Mouse (Mus musculus) liver, embryonic 14.5 days (tissue): ENCODE measurements at regions not wholly inside any gene's neighbourhood (a gene's known extent, or its start where the extent isn't known, plus 50 kb on each side); places are given as distances from the start of the nearest gene placed in this dataset.

Experiments
- ATAC-seq: fragments of 200-750 bp; cut with Nextera tagmentation; 2 replicates; pipeline ENCODE4 v1.8.0; 2017; ENCODE audit warnings: moderate number of reproducible peaks, mild to moderate bottlenecking, moderate library complexity; ENCODE audit not compliant: insufficient read depth
- DNase-seq, 3 experiments: peaks; one replicate each; pipeline ENCODE4 v3.0.0-alpha.2; 2012 to 2013; ENCODE audit warnings: low read depth in 3 of 3, low spot score in 3 of 3
- H3K27ac ChIP-seq: fragments of 300-500 bp; sonication (generic); 2 replicates; pipeline ENCODE4 v1.5.1; 2014; ENCODE audit warnings: moderate library complexity, mild to moderate bottlenecking, control low read depth, inconsistent platforms
- H3K27me3 ChIP-seq: fragments of 300-500 bp; sonication (generic); 2 replicates; pipeline ENCODE4 v1.6.1; 2014; ENCODE audit warnings: mild to moderate bottlenecking, low read length, moderate library complexity; ENCODE audit not compliant: control insufficient read depth, insufficient read depth
- H3K36me3 ChIP-seq: fragments of 300-500 bp; sonication (generic); replicated peaks from 2 replicates; pipeline ENCODE4 v1.6.1; 2014; ENCODE audit warnings: low read depth; ENCODE audit not compliant: control insufficient read depth, insufficient read depth
- H3K4me1 ChIP-seq, 2 experiments: fragments of 200-500 bp in 1 of 2; fragments of 300-500 bp in 1 of 2; sonication (generic) in 1 of 2; replicated peaks; 2 replicates each; pipeline ENCODE4 v1.6.1; 2012 to 2014; ENCODE audit warnings: antibody characterized with exemption in 1 of 2, inconsistent platforms in 1 of 2, low read length in 1 of 2; ENCODE audit not compliant: control insufficient read depth in 2 of 2, insufficient read depth in 2 of 2
- H3K4me2 ChIP-seq: fragments of 300-500 bp; sonication (generic); 2 replicates; pipeline ENCODE4 v1.6.1; 2014; ENCODE audit warnings: low read depth, mild to moderate bottlenecking, control low read depth, moderate library complexity
- H3K4me3 ChIP-seq, 2 experiments: fragments of 200-500 bp in 1 of 2; fragments of 300-500 bp in 1 of 2; sonication (generic) in 1 of 2; 2 replicates each; pipeline ENCODE4 v1.5.1; 2012 to 2014; ENCODE audit warnings: low read depth in 2 of 2, low read length in 2 of 2, mild to moderate bottlenecking in 2 of 2, control low read depth in 1 of 2, inconsistent platforms in 1 of 2, moderate library complexity in 1 of 2; ENCODE audit not compliant: insufficient read depth in 1 of 2
- H3K9ac ChIP-seq: fragments of 300-500 bp; sonication (generic); replicated peaks from 2 replicates; pipeline ENCODE4 v1.6.1; 2014; ENCODE audit warnings: mild to moderate bottlenecking, control low read depth, moderate library complexity
- H3K9me3 ChIP-seq: fragments of 300-500 bp; sonication (generic); 2 replicates; pipeline ENCODE4 v1.6.1; 2016; ENCODE audit warnings: low read length, mixed read lengths; ENCODE audit not compliant: control insufficient read depth
- CTCF ChIP-seq: IDR thresholded peaks from 2 replicates; pipeline ENCODE4 v1.5.1; 2016; ENCODE audit warnings: antibody characterized with exemption, low read depth, control low read depth
- EP300 ChIP-seq: IDR thresholded peaks from 2 replicates; pipeline ENCODE4 v1.6.1; 2016; ENCODE audit warnings: antibody characterized with exemption, low read depth
- WGBS: fragments of 180-500 bp; shearing (Covaris S2); extraction: QIAGEN DNeasy Blood & Tissue Kit; methylation state at CpG from one replicate; pipeline ENCODE4 v1.1.7; 2014; ENCODE audit not compliant: insufficient replicate concordance; 5-methylcytosine and 5-hydroxymethylcytosine counted together

- no peak for TF ChIP-seq CTCF
- no peak for TF ChIP-seq EP300
- Histone ChIP-seq H3K4me1 (no peaks in the 10 kb centered on the region), H3K36me3 (no peaks in the 10 kb centered on the region), H3K4me2 (no peak overlapping the region), H3K9me3 (no peaks in the 10 kb centered on the region), H3K27ac (no peak overlapping the region), H3K27me3 (no peaks in the 10 kb centered on the region), H3K9ac (no peak overlapping the region), H3K4me3 (no peak overlapping the region)
- ATAC-seq (no peak), DNase-seq (no peak)
- WGBS = 32% methylated on average over 11 of the region's 11 CpGs
These were observed 469.3 kb upstream of the Plxna2 start for GRCm38 (mm10) chr1:194148416-194149364.

DNA sequence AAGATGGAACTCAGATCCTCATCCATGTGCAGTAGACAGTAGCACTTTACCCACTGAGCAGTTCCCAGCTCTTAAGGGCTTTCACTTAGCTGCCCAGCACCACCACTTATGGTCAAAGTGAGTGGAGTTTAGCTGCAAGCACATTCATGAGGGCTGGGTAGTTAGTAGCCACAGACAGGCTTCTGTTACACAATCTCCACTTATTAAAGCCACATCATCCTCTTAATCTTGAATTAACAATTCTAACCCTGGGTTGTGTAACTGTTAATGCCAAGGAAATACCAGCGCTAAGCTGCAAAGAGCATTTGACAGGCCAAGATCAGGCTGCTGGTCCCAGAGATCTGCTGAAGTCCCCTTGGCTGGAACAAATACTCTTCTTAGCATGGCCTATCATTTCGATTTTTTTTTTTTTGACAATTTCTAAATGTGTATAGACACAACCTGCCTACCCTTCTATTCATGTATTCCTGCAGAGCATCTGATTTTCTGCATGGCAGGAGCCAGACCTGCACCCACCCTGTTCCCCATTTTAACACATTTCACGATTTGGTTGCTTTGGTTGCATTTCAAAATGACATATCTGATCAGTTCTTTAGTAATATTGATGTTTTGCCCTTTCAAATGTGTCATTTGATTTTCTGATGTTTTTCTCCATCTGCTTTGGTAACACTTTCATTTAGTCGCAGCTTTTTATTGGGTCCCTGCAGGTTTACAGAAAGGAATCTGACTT is 500.2 kb upstream of the Plxna2 start:
- no peak for DNase-seq
- H3K27me3 ChIP-seq = no peaks in the 10 kb centered on the region

DNA sequence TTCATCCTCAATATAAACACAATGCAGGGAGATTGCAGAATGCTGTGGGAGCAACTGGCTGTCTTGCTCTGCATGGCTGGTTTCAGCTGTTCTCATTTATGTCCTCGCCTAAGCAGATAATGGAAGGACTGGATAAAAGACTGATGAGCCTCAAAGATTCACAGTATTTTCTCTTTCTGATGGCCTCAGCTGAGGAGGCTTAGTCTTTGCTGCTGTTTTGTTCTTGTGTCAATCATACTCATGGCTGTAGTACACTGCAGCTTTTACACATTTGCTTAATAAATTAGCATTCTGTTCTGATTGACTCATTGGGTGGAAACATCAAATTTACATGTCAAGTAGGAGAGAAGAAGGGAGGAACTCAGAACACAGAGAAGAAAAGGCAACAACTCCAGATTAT is 503.6 kb upstream of the Plxna2 start:
- Histone ChIP-seq H3K9me3 (no peaks in the 10 kb centered on the region), H3K36me3 (no peaks in the 10 kb centered on the region), H3K4me2 (no peak overlapping the region), H3K27ac (no peak overlapping the region), H3K4me1 (no peaks in the 10 kb centered on the region), H3K27me3 (no peaks in the 10 kb centered on the region), H3K9ac (no peak overlapping the region), H3K4me3 (no peak overlapping the region)
- no peak for DNase-seq
- no peak for ATAC-seq
- TF ChIP-seq CTCF (no peak), EP300 (no peak)
- 29% methylated on average over 1 of the region's 1 CpGs for WGBS

More for the DNA sequence above, 500.2 kb upstream of the Plxna2 start:
- H3K27ac ChIP-seq = no peak overlapping the region
- ATAC-seq = no peak
- H3K36me3 ChIP-seq = no peaks in the 10 kb centered on the region
- no peak overlapping the region for H3K4me2 ChIP-seq
- H3K4me1 ChIP-seq = no peaks in the 10 kb centered on the region
- WGBS = 44% methylated on average over 4 of the region's 4 CpGs
- no peak overlapping the region for H3K9ac ChIP-seq
- no peaks in the 10 kb centered on the region for H3K9me3 ChIP-seq
- TF ChIP-seq EP300 (no peak), CTCF (no peak)
- no peak overlapping the region for H3K4me3 ChIP-seq

GRCm38 (mm10) chr1:194111931-194112330 is 506.1 kb upstream of the Plxna2 start:
- Histone ChIP-seq H3K27me3 (no peaks in the 10 kb centered on the region), H3K9ac (no peak overlapping the region), H3K9me3 (no peaks in the 10 kb centered on the region), H3K4me1 (no peaks in the 10 kb centered on the region), H3K36me3 (no peaks in the 10 kb centered on the region), H3K4me2 (no peak overlapping the region), H3K4me3 (no peak overlapping the region), H3K27ac (no peak overlapping the region)
- TF ChIP-seq EP300 = no peak
- no peak for TF ChIP-seq CTCF
- no peak for ATAC-seq
- no peak for DNase-seq
- WGBS = 38% methylated on average over 2 of the region's 2 CpGs
